In the genomic region with DNA sequence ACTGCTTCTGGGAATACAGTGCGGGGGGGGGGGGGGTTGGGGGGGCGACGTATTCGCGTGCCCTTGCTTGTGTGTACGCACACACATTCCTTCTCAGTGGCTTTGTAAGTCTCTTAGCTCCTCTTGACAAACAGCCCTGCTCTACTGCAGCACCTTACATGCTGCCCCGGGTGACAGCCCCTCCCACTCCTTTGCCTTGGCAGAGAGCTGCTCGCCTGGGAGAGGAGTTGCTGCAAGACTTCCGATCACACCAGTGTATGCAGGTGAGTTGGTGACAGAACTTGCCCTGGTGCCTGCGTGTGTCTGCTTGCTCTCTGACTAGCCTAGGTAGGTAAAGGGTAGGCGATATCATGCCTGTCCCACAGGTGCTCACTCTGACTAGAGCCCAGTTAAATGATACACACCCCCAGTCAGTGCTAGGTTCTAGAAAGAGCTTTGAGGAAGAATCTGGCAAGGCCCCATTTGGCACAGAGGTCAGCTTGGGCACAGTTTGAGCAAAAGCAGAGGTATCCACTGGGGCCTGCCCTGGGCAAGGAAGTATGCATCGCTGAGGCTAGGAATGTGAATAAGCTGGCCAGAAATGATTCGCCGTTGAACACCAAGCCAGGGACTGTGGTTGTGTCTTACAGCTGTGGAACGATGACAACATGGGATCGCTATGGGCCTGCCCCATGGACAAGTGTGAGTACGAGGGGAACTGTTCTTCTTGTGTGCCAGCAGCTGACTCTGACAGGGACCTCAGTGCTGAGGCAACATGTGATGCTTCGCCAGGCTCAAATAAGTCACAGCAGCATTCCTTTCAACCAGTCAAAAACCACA, we compare ENCODE assay signal across 12 mouse cellular contexts. TPM values are rescaled to one million over a fixed set of nuclear protein-coding genes. Genes with fewer than 3 reads are reported as not detected.
A peak's percentile ranks its signal among the peaks of the same experiment; 100 is the strongest.
DNase-seq lines count a peak whose midpoint lies in the region; ATAC-seq and TF ChIP-seq lines count a peak whose summit lies in the region.
"Had no signal": no experiment of that assay in that cellular context is flagged by ENCODE, and none has a peak within 500 bp of the region (broad histone marks: within the 10 kb centered on the region; RNA-seq: fewer than 3 reads in every experiment).

No protein-coding gene starts in this region.

- peaks cover 35% of the 10 kb centered on the region for H3K27me3 ChIP-seq in heart, embryonic 13.5 days (replicated peaks)

- WGBS in heart, embryonic 13.5 days: 48% methylated on average over 18 of the region's 18 CpGs
- WGBS in lung, adult 2 months: 62% methylated on average over 18 of the region's 18 CpGs

- peaks cover 42% of the 10 kb centered on the region for H3K4me1 ChIP-seq in heart, embryonic 13.5 days
- H3K4me1 ChIP-seq in lung, adult 2 months (ENCODE audit: control insufficient read depth, insufficient read depth, low read length): peaks cover 6% of the 10 kb centered on the region

- no peak for ATAC-seq in heart, embryonic 13.5 days (ENCODE audit: extremely low read depth, insufficient number of reproducible peaks, low FRiP score, low TSS enrichment)
- no peak for ATAC-seq in inflammation-experienced regulatory T-cells, adult 6 months
- ATAC-seq: forebrain, embryonic 16.5 days had no signal

- H3K9ac ChIP-seq in heart, embryonic 13.5 days: no peak overlapping the region; the same call in 1 of the 2 replicates

- H3K27ac ChIP-seq in heart, embryonic 13.5 days (replicated peaks): peak overlapping the region; percentile 51

- H3K4me2 ChIP-seq in heart, embryonic 13.5 days: no peak overlapping the region

- TF ChIP-seq POLR2A in lung, adult 2 months (IDR thresholded peaks at IDR 0.05; ENCODE audit: borderline replicate concordance, extremely low read depth, low read depth, low read length): peak; percentile 35; the same call in 1 of the 2 replicates

- no peaks in the 10 kb centered on the region for H3K9me3 ChIP-seq in heart, embryonic 13.5 days

- intact Hi-C loops in gastrocnemius, postnatal 14 days (cut with DNase I; ENCODE audit: low total_unique reads): no loop called here

- TF ChIP-seq CTCF in lung, adult 2 months (IDR thresholded peaks at IDR 0.05; ENCODE audit: insufficient read depth, low read length): no peak

- peak; percentile 26 for DNase-seq in gastrocnemius, postnatal 25 days
- DNase-seq in gastrocnemius, postnatal 14 days: no peak
- peak; percentile 21 for DNase-seq in MN1 (ENCODE audit: low spot score)
- peak; percentile 40 for DNase-seq in lung, adult 2 months
- no peak for DNase-seq in layer of hippocampus, adult 11-12 months (ENCODE audit: low spot score)
- DNase-seq in thymus, postnatal 36 days: no peak
- DNase-seq: thymus, adult 18-20 months had no signal

- peaks cover under 1% of the 10 kb centered on the region; the same call in 1 of the 2 replicates for H3K36me3 ChIP-seq in heart, embryonic 13.5 days

- H3K4me3 ChIP-seq in heart, embryonic 13.5 days: no peak overlapping the region
- H3K4me3 ChIP-seq in lung, adult 2 months (replicated peaks; ENCODE audit: extremely low read depth, low read depth, low read length): no peak overlapping the region

RNA-seq across cellular contexts. Expression of gene Creld1, which starts 2.3 kb away (rescaled TPM):
- total RNA-seq in gastrocnemius, postnatal 25 days (2021): 10 to 100 TPM; 39.3 to 50.6 TPM
- total RNA-seq in gastrocnemius, postnatal 14 days (2021): 10 to 100 TPM; 37.1 to 39.6 TPM
- polyA plus RNA-seq in heart, embryonic 13.5 days (2015; fragmentation: Nextera tagmentation; extraction: Ambion mirVana): 37.6 and 46.9 TPM in 2 replicates
- polyA plus RNA-seq in lung, adult 2 months (2012; rRNA removed): 22.9 and 30.4 TPM in 2 replicates
- 1 to 10 TPM; 6.1 to 9.2 (median 8.1) TPM for polyA plus RNA-seq in inflammation-experienced regulatory T-cells, adult 6 months (2017; shearing (Covaris generic))

RNA-seq across cellular contexts. Expression of gene Il17rc, which starts 9.5 kb away (rescaled TPM):
- total RNA-seq in gastrocnemius, postnatal 25 days (2021): 1 to 10 TPM; 6.0 to 8.0 TPM
- total RNA-seq in gastrocnemius, postnatal 14 days (2021): 1 to 10 TPM; 6.8 TPM
- polyA plus RNA-seq in heart, embryonic 13.5 days (2015; fragmentation: Nextera tagmentation; extraction: Ambion mirVana): 4.4 and 6.7 TPM in 2 replicates
- 75.5 and 100.0 TPM in 2 replicates for polyA plus RNA-seq in lung, adult 2 months (2012; rRNA removed)
- polyA plus RNA-seq in inflammation-experienced regulatory T-cells, adult 6 months (2017; shearing (Covaris generic)): under 1 TPM in 2 of 3 experiments, not detected in 1; 0.32 to 0.47 TPM
- total RNA-seq: CH12.LX had no signal

RNA-seq across cellular contexts. Expression of gene Prrt3, which starts 21.0 kb away (rescaled TPM):
- under 1 TPM in 1 of 2 experiments, not detected in 1; 0.08 TPM for total RNA-seq in gastrocnemius, postnatal 25 days (2021)
- under 1 TPM; 0.11 to 0.12 TPM for total RNA-seq in gastrocnemius, postnatal 14 days (2021)
- polyA plus RNA-seq in heart, embryonic 13.5 days (2015; fragmentation: Nextera tagmentation; extraction: Ambion mirVana): 0.20 and 0.36 TPM in 2 replicates
- polyA plus RNA-seq in lung, adult 2 months (2012; rRNA removed): 0.24 and 0.27 TPM in 2 replicates
- under 1 TPM in 1 of 3 experiments, not detected in 2; 0.17 TPM for polyA plus RNA-seq in inflammation-experienced regulatory T-cells, adult 6 months (2017; shearing (Covaris generic))
- total RNA-seq: CH12.LX; common myeloid progenitor, adult 5-6 weeks had no signal

RNA-seq across cellular contexts. Expression of gene Il17re, which starts 22.5 kb away (rescaled TPM):
- total RNA-seq in gastrocnemius, postnatal 25 days (2021): under 1 TPM in 1 of 2 experiments, not detected in 1; 0.16 TPM
- total RNA-seq in gastrocnemius, postnatal 14 days (2021): under 1 TPM; 0.31 to 0.49 TPM
- 1.1 and 1.2 TPM in 2 replicates for polyA plus RNA-seq in heart, embryonic 13.5 days (2015; fragmentation: Nextera tagmentation; extraction: Ambion mirVana)
- 57.2 and 62.4 TPM in 2 replicates for polyA plus RNA-seq in lung, adult 2 months (2012; rRNA removed)
- polyA plus RNA-seq in inflammation-experienced regulatory T-cells, adult 6 months (2017; shearing (Covaris generic)): 1 to 10 TPM in 2 of 3 experiments, under 1 TPM in 1; 0.69 to 8.2 (median 1.9) TPM
- polyA plus RNA-seq: forebrain, embryonic 16.5 days had no signal

RNA-seq across cellular contexts. Expression of gene Jagn1, which starts 38.4 kb away (rescaled TPM):
- total RNA-seq in gastrocnemius, postnatal 25 days (2021): 10 to 100 TPM; 27.6 to 29.8 TPM
- 10 to 100 TPM; 28.6 to 32.4 TPM for total RNA-seq in gastrocnemius, postnatal 14 days (2021)
- polyA plus RNA-seq in heart, embryonic 13.5 days (2015; fragmentation: Nextera tagmentation; extraction: Ambion mirVana): 59.5 and 67.6 TPM in 2 replicates
- polyA plus RNA-seq in lung, adult 2 months (2012; rRNA removed): 39.0 and 48.0 TPM in 2 replicates
- 10 to 100 TPM; 50.3 to 60.1 (median 56.3) TPM for polyA plus RNA-seq in inflammation-experienced regulatory T-cells, adult 6 months (2017; shearing (Covaris generic))

Comparison
In these comparisons a context has a peak if more than half of its experiments do, and no peak if none do; other contexts are left out.
1. DNase-seq: peak in gastrocnemius, postnatal 25 days (single experiment), MN1 (single experiment) and lung, adult 2 months (single experiment); none in gastrocnemius, postnatal 14 days (single experiment), layer of hippocampus, adult 11-12 months (single experiment) and thymus, postnatal 36 days (0 of 2).